Mouse (Mus musculus): ENCODE results near the gene Ift57. TPM values are rescaled to one million over a fixed set of nuclear protein-coding genes. Genes with fewer than 3 reads are reported as not detected.

The Ift57 gene
- polyA plus RNA-seq, 1 experiment from 2014 or later = 19.5 TPM

- Histone ChIP-seq H3K9ac (no peak overlapping the region), H3K27ac (ENCODE audit: poor library complexity, severe bottlenecking) (no peak overlapping the region), H3K4me1 (replicated peaks) (peaks cover 4% of the 10 kb centered on the region; the same call in 1 of the 2 replicates), H3K9me3 (replicated peaks) (no peaks in the 10 kb centered on the region), H3K27me3 (replicated peaks) (no peaks in the 10 kb centered on the region), H3K4me2 (no peak overlapping the region), H3K36me3 (no peaks in the 10 kb centered on the region), H3K4me3 (no peak overlapping the region)
- ATAC-seq (ENCODE audit: insufficient number of reproducible peaks, low FRiP score) = no peak
- WGBS = 81% methylated on average over 18 of the region's 18 CpGs
These were observed 75.3 kb downstream of the Ift57 start for GRCm38 (mm10) chr16:49774059-49775001.

- peak; percentile 39; the same call in 1 of the 2 replicates for ATAC-seq (ENCODE audit: insufficient number of reproducible peaks, low FRiP score)
- Histone ChIP-seq H3K36me3 (no peaks in the 10 kb centered on the region), H3K4me3 (no peak overlapping the region), H3K27ac (ENCODE audit: poor library complexity, severe bottlenecking) (no peak overlapping the region), H3K9me3 (replicated peaks) (no peaks in the 10 kb centered on the region), H3K4me2 (0 out of 2 replicates have a peak overlapping the region, but pooled peaks have one; percentile 8), H3K9ac (no peak overlapping the region), H3K27me3 (replicated peaks) (no peaks in the 10 kb centered on the region), H3K4me1 (replicated peaks) (peaks cover 4% of the 10 kb centered on the region; the same call in 1 of the 2 replicates)
- WGBS = 73% methylated on average over 22 of the region's 22 CpGs
These were observed 76.3 kb downstream of the Ift57 start for GRCm38 (mm10) chr16:49775002-49775966.

GRCm38 (mm10) chr16:49776981-49777380 lies 77.9 kb downstream of the Ift57 start:
- Histone ChIP-seq H3K4me2 (no peak overlapping the region), H3K4me3 (no peak overlapping the region), H3K9ac (no peak overlapping the region), H3K27me3 (replicated peaks) (no peaks in the 10 kb centered on the region), H3K9me3 (replicated peaks) (no peaks in the 10 kb centered on the region), H3K4me1 (replicated peaks) (peaks cover 4% of the 10 kb centered on the region; the same call in 1 of the 2 replicates), H3K27ac (ENCODE audit: poor library complexity, severe bottlenecking) (no peak overlapping the region), H3K36me3 (no peaks in the 10 kb centered on the region)
- WGBS = 64% methylated on average over 7 of the region's 7 CpGs
- ATAC-seq (ENCODE audit: insufficient number of reproducible peaks, low FRiP score) = no peak

GRCm38 (mm10) chr16:49781556-49782156 lies 82.6 kb downstream of the Ift57 start:
- Histone ChIP-seq H3K9ac (no peak overlapping the region), H3K9me3 (replicated peaks) (no peaks in the 10 kb centered on the region), H3K4me3 (no peak overlapping the region), H3K27ac (ENCODE audit: poor library complexity, severe bottlenecking) (no peak overlapping the region), H3K27me3 (replicated peaks) (no peaks in the 10 kb centered on the region), H3K4me1 (replicated peaks) (no peaks in the 10 kb centered on the region), H3K4me2 (no peak overlapping the region), H3K36me3 (no peaks in the 10 kb centered on the region)
- no peak for ATAC-seq (ENCODE audit: insufficient number of reproducible peaks, low FRiP score)
- WGBS = 66% methylated on average over 5 of the region's 5 CpGs

- ATAC-seq (ENCODE audit: insufficient number of reproducible peaks, low FRiP score) = no peak
- Histone ChIP-seq H3K9ac (no peak overlapping the region), H3K4me2 (no peak overlapping the region), H3K9me3 (replicated peaks) (no peaks in the 10 kb centered on the region), H3K27me3 (replicated peaks) (no peaks in the 10 kb centered on the region), H3K4me1 (replicated peaks) (no peaks in the 10 kb centered on the region), H3K36me3 (no peaks in the 10 kb centered on the region), H3K4me3 (no peak overlapping the region), H3K27ac (ENCODE audit: poor library complexity, severe bottlenecking) (no peak overlapping the region)
These were observed 84.3 kb downstream of the Ift57 start for GRCm38 (mm10) chr16:49783369-49783768.

- H3K27ac ChIP-seq (ENCODE audit: poor library complexity, severe bottlenecking) = no peak overlapping the region
- no peaks in the 10 kb centered on the region for H3K36me3 ChIP-seq
- WGBS = 79% methylated on average over 6 of the region's 6 CpGs
These were observed 87.1 kb downstream of the Ift57 start for GRCm38 (mm10) chr16:49786116-49786515.

GRCm38 (mm10) chr16:49787714-49788113 lies 88.7 kb downstream of the Ift57 start:
- no peak overlapping the region for H3K27ac ChIP-seq (ENCODE audit: poor library complexity, severe bottlenecking)

More at GRCm38 (mm10) chr16:49786116-49786515, 87.1 kb downstream of the Ift57 start:
- 0 out of 2 replicates have a peak, but pooled peaks cover 2% of the 10 kb centered on the region for H3K4me1 ChIP-seq (replicated peaks)
- H3K9ac ChIP-seq = no peak overlapping the region
- no peaks in the 10 kb centered on the region for H3K9me3 ChIP-seq (replicated peaks)
- no peak overlapping the region for H3K4me2 ChIP-seq
- no peak for ATAC-seq (ENCODE audit: insufficient number of reproducible peaks, low FRiP score)
- no peaks in the 10 kb centered on the region for H3K27me3 ChIP-seq (replicated peaks)
- H3K4me3 ChIP-seq = no peak overlapping the region

GRCm38 (mm10) chr16:49790575-49791465 lies 91.8 kb downstream of the Ift57 start:
- Histone ChIP-seq H3K4me3 (no peak overlapping the region), H3K27me3 (replicated peaks) (no peaks in the 10 kb centered on the region), H3K27ac (ENCODE audit: poor library complexity, severe bottlenecking) (no peak overlapping the region), H3K4me1 (replicated peaks) (peaks cover 14% of the 10 kb centered on the region), H3K9me3 (replicated peaks) (no peaks in the 10 kb centered on the region), H3K36me3 (no peaks in the 10 kb centered on the region), H3K4me2 (no peak overlapping the region), H3K9ac (no peak overlapping the region)
- ATAC-seq (ENCODE audit: insufficient number of reproducible peaks, low FRiP score) = no peak
- 85% methylated on average over 9 of the region's 9 CpGs for WGBS

More at GRCm38 (mm10) chr16:49787714-49788113, 88.7 kb downstream of the Ift57 start:
- H3K36me3 ChIP-seq = no peaks in the 10 kb centered on the region
- no peak overlapping the region for H3K9ac ChIP-seq
- H3K4me2 ChIP-seq = no peak overlapping the region
- H3K9me3 ChIP-seq (replicated peaks) = no peaks in the 10 kb centered on the region
- no peak overlapping the region for H3K4me3 ChIP-seq
- H3K27me3 ChIP-seq (replicated peaks) = no peaks in the 10 kb centered on the region
- ATAC-seq (ENCODE audit: insufficient number of reproducible peaks, low FRiP score) = no peak
- WGBS = 80% methylated on average over 5 of the region's 5 CpGs
- H3K4me1 ChIP-seq (replicated peaks) = peaks cover 10% of the 10 kb centered on the region

GRCm38 (mm10) chr16:49792446-49792878 lies 93.4 kb downstream of the Ift57 start:
- Histone ChIP-seq H3K27ac (ENCODE audit: poor library complexity, severe bottlenecking) (peak overlapping the region; percentile 64), H3K9me3 (replicated peaks) (no peaks in the 10 kb centered on the region), H3K27me3 (replicated peaks) (no peaks in the 10 kb centered on the region), H3K9ac (no peak overlapping the region), H3K4me2 (peak overlapping the region; percentile 56), H3K36me3 (no peaks in the 10 kb centered on the region), H3K4me1 (replicated peaks) (peaks cover 14% of the 10 kb centered on the region), H3K4me3 (0 out of 2 replicates have a peak overlapping the region, but pooled peaks have one; percentile 9)
- 29% methylated on average over 9 of the region's 9 CpGs for WGBS
- peak; percentile 51; the same call in 1 of the 2 replicates for ATAC-seq (ENCODE audit: insufficient number of reproducible peaks, low FRiP score)

- no peak overlapping the region for H3K4me3 ChIP-seq
- no peaks in the 10 kb centered on the region for H3K36me3 ChIP-seq
- WGBS = 86% methylated on average over 8 of the region's 9 CpGs
- H3K9me3 ChIP-seq (replicated peaks) = no peaks in the 10 kb centered on the region
- no peaks in the 10 kb centered on the region for H3K27me3 ChIP-seq (replicated peaks)
- no peak overlapping the region for H3K4me2 ChIP-seq
- no peak for ATAC-seq (ENCODE audit: insufficient number of reproducible peaks, low FRiP score)
- H3K9ac ChIP-seq = no peak overlapping the region
- H3K27ac ChIP-seq (ENCODE audit: poor library complexity, severe bottlenecking) = no peak overlapping the region
- peaks cover 15% of the 10 kb centered on the region for H3K4me1 ChIP-seq (replicated peaks)
These were observed 94.6 kb downstream of the Ift57 start for GRCm38 (mm10) chr16:49793596-49793995.

All from heart, embryonic 12.5 days (tissue).